In genomic region chr4:138493161-138494001, GRCm38 (mm10) we compare ENCODE assay signal across 8 mouse cellular contexts. TPM values are rescaled to one million over a fixed set of nuclear protein-coding genes. Genes with fewer than 3 reads are reported as not detected.
DNase-seq lines count a peak whose midpoint lies in the region; ATAC-seq and TF ChIP-seq lines count a peak whose summit lies in the region.

No protein-coding gene starts in this region.

- no peak overlapping the region for H3K4me2 ChIP-seq in limb, embryonic 14.5 days (replicated peaks; ENCODE audit: low read depth, low read length, severe bottlenecking)

- H3K36me3 ChIP-seq in limb, embryonic 14.5 days (ENCODE audit: control insufficient read depth, insufficient read depth, low read length): no peaks in the 10 kb centered on the region

- no peak overlapping the region for H3K9ac ChIP-seq in limb, embryonic 14.5 days (ENCODE audit: low read depth, low read length, severe bottlenecking)

- intact Hi-C loops in heart, postnatal 10 days (cut with DNase I): loop anchor here (1.0 kb wide), 1 partner anchor 29 kb away; no protein-coding TSS in a partner anchor

- H3K4me3 ChIP-seq in limb, embryonic 14.5 days (replicated peaks; ENCODE audit: low read length): no peak overlapping the region

- no peak overlapping the region for H3K27ac ChIP-seq in limb, embryonic 14.5 days (replicated peaks; ENCODE audit: low read depth, low read length)

- DNase-seq in cerebellum, adult 9-11 months: peak; percentile 14
- DNase-seq in right cerebral cortex, adult 18-20 months: peak; percentile 70
- no peak for DNase-seq in right cerebral cortex, postnatal 4 days
- DNase-seq in heart, postnatal 10 days: peak; percentile 91 to 93
- DNase-seq in limb, embryonic 14.5 days (ENCODE audit: low spot score): peak; percentile 48
- no peak for DNase-seq in thymus, adult 18-20 months
- no peak for DNase-seq in layer of hippocampus, adult 8-10 months (ENCODE audit: low spot score in 2 of 2)

- ATAC-seq in cerebellum, adult (ENCODE audit: insufficient number of reproducible peaks, low FRiP score, low TSS enrichment): no peak
- ATAC-seq in limb, embryonic 14.5 days (ENCODE audit: low FRiP score, low read depth): 0 out of 2 replicates have a peak, but pooled peaks have one; percentile 54

- WGBS in limb, embryonic 14.5 days: 51% methylated on average over 5 of the region's 5 CpGs

- no peaks in the 10 kb centered on the region for H3K9me3 ChIP-seq in limb, embryonic 14.5 days (ENCODE audit: control insufficient read depth, low read length)

- TF ChIP-seq POLR2A in limb, embryonic 14.5 days (IDR thresholded peaks at IDR 0.05; ENCODE audit: borderline replicate concordance, extremely low read depth, insufficient read depth, insufficient read length): no peak

- peaks cover 10% of the 10 kb centered on the region for H3K4me1 ChIP-seq in limb, embryonic 14.5 days (ENCODE audit: control insufficient read depth, insufficient read depth, low read length)

- no peaks in the 10 kb centered on the region for H3K27me3 ChIP-seq in limb, embryonic 14.5 days (ENCODE audit: control insufficient read depth, insufficient read depth, low read length)

RNA-seq across cellular contexts. Expression of gene Camk2n1, which starts 39.3 kb away (rescaled TPM):
- total RNA-seq in heart, postnatal 10 days (2021): 10 to 100 TPM in 1 of 2 experiments, 1 to 10 TPM in 1; 9.8 to 10.1 TPM
- 7.8 and 9.0 TPM in 2 replicates for polyA plus RNA-seq in limb, embryonic 14.5 days (2012; rRNA removed)
- 2.1 and 2.9 TPM in 2 replicates for polyA plus RNA-seq in limb, embryonic 14.5 days (2014; fragmentation: Nextera tagmentation; extraction: Ambion mirVana)
- 100 to 1,000 TPM; 317 to 356 (median 337) TPM for total RNA-seq in layer of hippocampus, adult 8-10 months (2022)

RNA-seq across cellular contexts. Expression of gene Mul1, which starts 58.9 kb away (rescaled TPM):
- total RNA-seq in heart, postnatal 10 days (2021): 10 to 100 TPM; 70.6 to 72.2 TPM
- 13.8 and 14.2 TPM in 2 replicates for polyA plus RNA-seq in limb, embryonic 14.5 days (2012; rRNA removed)
- 17.1 and 18.4 TPM in 2 replicates for polyA plus RNA-seq in limb, embryonic 14.5 days (2014; fragmentation: Nextera tagmentation; extraction: Ambion mirVana)
- total RNA-seq in layer of hippocampus, adult 8-10 months (2022): 10 to 100 TPM; 51.3 to 62.9 (median 55.8) TPM

Comparison
In these comparisons a context has a peak if more than half of its experiments do, and no peak if none do; other contexts are left out.
1. DNase-seq: peak in cerebellum, adult 9-11 months (single experiment), right cerebral cortex, adult 18-20 months (single experiment), heart, postnatal 10 days (2 of 2) and limb, embryonic 14.5 days (single experiment); none in right cerebral cortex, postnatal 4 days (single experiment), thymus, adult 18-20 months (0 of 2) and layer of hippocampus, adult 8-10 months (0 of 2).
2. RNA of gene Camk2n1, which starts 39.3 kb away (total RNA-seq): 317 to 356 TPM in layer of hippocampus, adult 8-10 months; 9.8 to 10.1 TPM in heart, postnatal 10 days; every median in the first group is over 10 times any median in the second.